Mouse (Mus musculus): ENCODE measurements at regions not wholly inside any gene's neighbourhood (a gene's known extent, or its start where the extent isn't known, plus 50 kb on each side); places are given as distances from the start of the nearest gene placed in this dataset.

DNA sequence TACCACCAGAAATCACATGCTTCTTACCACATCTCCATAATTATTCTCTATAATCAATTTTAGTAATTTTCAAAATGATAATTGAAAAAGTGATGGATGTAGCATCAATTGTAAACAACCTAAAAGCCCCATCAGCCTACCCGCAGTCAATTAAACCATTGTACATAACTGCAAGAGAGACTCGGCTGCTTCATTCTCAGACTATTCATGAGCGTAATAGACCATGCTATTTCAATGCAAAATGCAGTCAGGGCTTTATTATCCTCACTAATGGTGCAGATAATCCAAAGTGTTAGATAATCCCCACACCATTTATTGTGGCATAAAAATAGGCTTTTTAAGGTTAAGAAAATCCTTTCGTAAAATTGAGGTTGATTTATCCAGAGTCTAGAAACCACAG lies 1862.5 kb downstream of the Efna5 start:
- Histone ChIP-seq H3K27me3 (ENCODE audit: control insufficient read depth, insufficient read depth, low read length) (no peaks in the 10 kb centered on the region), H3K4me3 (replicated peaks; ENCODE audit: insufficient read depth, low read depth, low read length) (no peak overlapping the region), H3K4me1 (ENCODE audit: control insufficient read depth, insufficient read depth, low read length) (no peaks in the 10 kb centered on the region), H3K27ac (ENCODE audit: insufficient read depth, low read length) (no peak overlapping the region)
- TF ChIP-seq CTCF (IDR thresholded peaks at IDR 0.05; ENCODE audit: borderline replicate concordance, insufficient read depth, low read depth, low read length) (no peak), POLR2A (IDR thresholded peaks at IDR 0.05; ENCODE audit: borderline replicate concordance, insufficient read depth, low read length) (no peak)
- WGBS = 87% methylated on average over 4 of the region's 4 CpGs
- DNase-seq = no peak

Data from cerebellum, adult 2 months (tissue).